Mouse (Mus musculus) kidney, adult 2 months (tissue): Measurements from ENCODE around the gene Acsbg1.

Experiments
- CTCF ChIP-seq: fragments of 200-500 bp; conservative IDR thresholded peaks from 2 replicates; pipeline ENCODE4 v1.5.1; 2011; ENCODE audit warnings: low read depth, mild to moderate bottlenecking, control low read depth, low read length, moderate library complexity, mixed read lengths; ENCODE audit not compliant: insufficient read depth, insufficient read length
- POLR2A ChIP-seq: fragments of 200-500 bp; IDR thresholded peaks from one replicate; pipeline ENCODE4 v1.6.1; 2011; ENCODE audit warnings: low read depth, low read length, control low read depth

DNA sequence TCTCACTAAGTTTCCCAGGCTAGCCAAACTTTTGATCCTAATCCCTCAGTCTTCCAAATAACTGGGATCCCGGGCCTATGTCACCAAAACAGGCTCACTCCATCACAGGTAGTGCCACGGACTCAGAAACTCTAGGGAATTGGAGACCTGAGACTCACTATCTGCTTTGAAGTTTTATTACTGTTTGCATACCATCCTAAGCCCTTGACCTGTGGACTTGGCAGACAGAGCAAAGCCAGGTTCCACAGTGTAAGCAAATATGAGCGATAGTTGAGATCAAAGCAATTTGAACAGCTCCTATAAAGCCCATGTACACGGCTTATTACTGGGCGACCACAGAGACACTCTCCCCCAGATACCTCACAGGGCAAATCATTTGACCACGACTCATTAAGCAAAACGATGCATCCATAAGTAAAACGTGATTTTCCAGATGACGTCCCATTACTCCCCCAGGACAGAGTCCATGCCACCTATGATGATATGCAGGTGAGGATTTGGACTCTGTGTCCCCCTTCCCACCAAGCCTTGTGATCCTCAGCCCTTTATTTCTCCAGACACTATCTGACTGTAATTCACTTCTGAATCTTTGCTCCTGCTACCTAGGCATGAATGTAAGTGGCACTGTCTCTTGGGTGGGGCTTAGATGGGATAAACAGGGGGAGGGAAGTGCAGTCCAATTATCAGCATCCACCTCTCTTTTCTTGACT is 90.4 kb downstream of the Acsbg1 start:
- TF ChIP-seq CTCF, result no peak
- TF ChIP-seq POLR2A, result no peak
